Mouse (Mus musculus) embryo, embryonic 10 days (tissue): ENCODE data around the gene Rgs18.

Experiments used
- DNase-seq: peaks from one replicate; pipeline ENCODE4 v3.0.0-alpha.2; 2015; ENCODE audit warnings: low spot score

The Rgs18 gene

DNA sequence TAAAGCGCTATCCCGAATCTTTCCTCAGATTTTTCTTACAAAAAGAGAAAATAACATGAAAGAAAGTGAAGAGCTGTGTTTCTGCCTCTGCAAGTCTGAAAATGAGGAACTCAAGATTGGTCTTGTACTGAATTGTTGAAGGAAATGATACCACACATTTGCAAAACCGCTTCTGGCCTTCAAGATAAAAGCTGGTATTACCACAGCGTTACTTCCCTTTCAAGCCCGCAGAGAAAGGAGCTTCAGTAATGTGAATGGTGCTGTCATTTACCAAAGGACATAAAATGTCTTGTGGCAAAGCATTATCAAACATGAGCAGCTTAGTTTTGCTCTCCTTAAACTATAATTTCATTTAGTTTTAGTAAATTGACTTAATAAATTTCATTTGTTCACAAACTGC is at the start of gene Rgs18:
Rgs18 (minus strand) TSS at position 105 of the 400 bp plus-strand sequence.
- no peak for DNase-seq

DNA sequence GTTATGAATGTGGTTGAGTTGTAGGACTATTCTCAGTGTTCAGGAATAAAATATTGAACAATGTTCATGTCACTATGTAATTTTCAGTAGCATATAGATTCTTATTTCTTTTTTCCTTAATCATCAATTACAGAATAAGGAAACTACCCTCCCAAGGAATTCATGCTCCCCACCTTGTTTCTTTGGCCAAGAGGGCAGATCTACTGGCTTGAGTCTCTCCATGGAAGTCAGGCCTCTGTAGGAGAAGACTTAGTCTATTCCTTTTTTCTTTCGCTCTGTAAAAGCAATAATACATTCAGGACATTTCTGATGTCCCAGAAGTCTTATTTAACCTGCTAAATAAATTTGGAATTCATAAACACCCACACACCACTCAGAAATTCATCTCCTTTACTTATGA is 841 bp downstream of the Rgs18 start:
- no peak for DNase-seq

DNA sequence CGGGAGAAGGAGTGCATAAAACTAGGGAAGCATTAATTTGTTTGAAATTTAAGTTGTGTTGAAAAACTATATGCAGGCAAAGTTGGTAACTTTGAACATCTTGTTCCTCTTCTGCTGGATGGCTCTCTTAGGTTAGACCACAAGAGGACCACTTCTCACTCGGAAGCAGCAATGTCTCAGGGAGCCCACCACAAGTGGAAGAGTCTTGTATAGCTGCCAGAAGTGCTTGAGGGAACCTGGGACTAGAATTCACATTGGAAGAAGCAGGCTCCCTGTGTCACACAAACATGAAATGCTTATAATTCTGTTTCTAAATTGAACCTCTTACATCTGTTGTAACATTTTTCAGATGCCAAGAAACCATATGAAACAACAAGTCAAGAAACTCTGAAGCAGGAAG is 9.0 kb downstream of the Rgs18 start:
- DNase-seq = no peak

DNA sequence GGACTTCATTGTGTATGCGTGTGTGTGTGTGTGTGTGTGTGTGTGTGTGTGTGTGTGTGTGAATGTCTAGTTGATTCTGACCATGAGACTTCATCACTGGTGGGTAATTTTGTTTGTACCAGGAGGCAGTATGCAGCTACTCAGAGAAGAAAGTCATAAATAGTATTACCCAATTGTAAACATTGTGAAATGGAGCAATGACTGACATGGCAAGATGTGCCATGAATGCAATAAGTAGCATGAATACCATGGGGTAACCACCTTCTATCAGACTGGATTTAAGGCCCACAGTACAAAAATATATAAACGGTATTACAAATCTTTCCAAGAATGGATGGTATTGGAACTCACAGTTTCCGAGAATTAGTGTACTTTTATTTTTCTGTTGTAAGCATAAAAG is 14.4 kb downstream of the Rgs18 start:
- no peak for DNase-seq

DNA sequence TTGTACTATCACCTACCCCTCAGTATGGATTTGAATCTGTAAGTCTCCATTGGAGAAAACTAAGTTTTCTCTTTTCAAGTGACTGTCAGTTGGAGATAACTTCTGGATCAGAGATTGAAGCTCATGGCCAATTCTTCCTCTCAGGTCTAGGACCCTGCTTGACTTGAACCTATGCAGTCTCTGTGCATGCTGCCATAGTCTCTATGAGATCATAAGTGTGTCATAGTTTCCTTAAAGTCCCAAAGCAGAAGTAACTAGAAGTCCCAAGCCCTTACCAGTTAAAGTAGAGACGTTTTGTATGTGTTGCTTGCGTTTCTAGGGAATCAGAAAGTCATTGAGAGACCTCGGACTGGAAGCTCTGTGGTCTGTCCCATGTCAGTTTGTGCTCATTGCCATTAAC is 24.5 kb downstream of the Rgs18 start:
- no peak for DNase-seq

DNA sequence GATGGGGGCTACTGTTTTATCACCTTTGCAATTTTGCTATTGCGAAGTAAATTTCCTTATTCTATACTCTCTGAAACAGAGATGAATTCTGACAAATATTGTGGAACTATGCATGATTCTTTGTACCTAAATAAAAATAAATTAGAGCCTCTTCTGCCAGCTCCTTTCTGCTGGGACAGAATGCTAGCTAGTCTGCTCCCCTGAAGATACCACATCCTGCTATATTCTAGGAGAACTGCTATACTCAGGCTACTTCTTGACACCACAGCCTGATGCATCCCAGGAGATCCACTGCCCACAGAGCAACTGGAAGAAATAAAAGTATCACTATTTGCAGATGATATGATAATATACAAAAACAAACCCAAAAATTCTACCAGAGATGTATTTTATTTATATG is 29.1 kb downstream of the Rgs18 start:
- DNase-seq = no peak

DNA sequence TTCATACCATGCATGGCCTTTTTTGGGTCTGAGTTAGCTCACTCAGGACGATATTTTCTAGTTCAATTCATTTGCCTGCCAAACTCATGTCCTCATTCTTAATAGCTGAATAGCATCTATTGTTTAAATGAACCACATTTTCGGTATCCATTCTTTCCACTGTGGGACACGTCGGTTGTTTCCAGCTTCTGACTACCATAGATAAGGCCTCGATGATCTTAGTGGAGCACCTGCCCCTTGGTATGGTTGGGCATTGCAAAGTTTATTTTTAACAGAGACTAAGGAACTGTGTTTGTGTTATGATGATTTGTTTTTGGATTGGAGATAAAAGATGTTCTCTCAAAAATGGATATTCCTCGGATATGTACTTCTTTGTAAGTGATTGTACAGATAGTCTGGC is 37.5 kb downstream of the Rgs18 start:
- DNase-seq = no peak

DNA sequence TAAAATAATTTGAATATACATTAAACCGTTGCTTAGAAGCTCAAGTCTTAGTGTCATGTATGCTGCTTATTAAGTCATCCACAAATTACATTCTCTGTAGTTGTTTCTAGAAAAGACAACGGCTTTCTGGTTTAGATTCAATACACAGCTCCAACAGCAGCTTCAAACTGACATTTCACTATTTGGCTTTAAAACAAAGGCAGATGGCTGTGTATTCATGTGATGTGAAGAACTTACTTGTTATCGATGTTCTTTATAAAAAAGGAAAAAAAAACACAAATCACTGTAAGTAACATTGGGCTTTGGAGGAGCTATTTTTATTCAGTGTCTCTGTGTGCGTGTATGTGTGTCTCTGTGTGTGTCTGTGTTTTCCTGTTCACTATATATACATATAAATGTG is 54.5 kb downstream of the Rgs18 start:
- DNase-seq = no peak

DNA sequence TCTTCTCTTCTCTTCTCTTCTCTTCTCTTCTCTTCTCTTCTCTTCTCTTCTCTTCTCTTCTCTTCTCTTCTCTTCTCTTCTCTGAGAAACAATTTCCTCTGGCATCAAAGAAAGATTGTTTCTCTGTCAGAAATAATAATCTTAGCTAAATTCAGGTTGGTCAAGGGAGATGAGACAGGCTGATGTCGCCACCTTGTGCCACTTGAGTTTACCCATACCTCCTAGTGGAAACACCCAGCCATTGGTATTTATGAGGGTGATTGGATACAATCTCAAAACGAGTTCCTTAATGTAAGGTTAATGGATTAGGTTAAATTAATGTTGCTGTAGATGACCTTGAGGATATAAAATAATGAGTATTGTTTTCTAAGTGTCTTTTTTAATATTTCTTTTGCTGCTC is 70.9 kb downstream of the Rgs18 start:
- no peak for DNase-seq
